In genomic region chr15:103293375-103293774, GRCm38 (mm10) we compare ENCODE assay signal across 21 mouse cellular contexts. TPM values are rescaled to one million over a fixed set of nuclear protein-coding genes. Genes with fewer than 3 reads are reported as not detected.
A peak's percentile ranks its signal among the peaks of the same experiment; 100 is the strongest.
DNase-seq lines count a peak whose midpoint lies in the region; ATAC-seq and TF ChIP-seq lines count a peak whose summit lies in the region.
"Had no signal": no experiment of that assay in that cellular context is flagged by ENCODE, and none has a peak within 500 bp of the region (broad histone marks: within the 10 kb centered on the region; RNA-seq: fewer than 3 reads in every experiment).

No protein-coding gene starts in this region.

- no peak overlapping the region for H3K9ac ChIP-seq in forebrain, postnatal 0 days
- no peak overlapping the region for H3K9ac ChIP-seq in forebrain, embryonic 13.5 days
- no peak overlapping the region for H3K9ac ChIP-seq in liver, postnatal 0 days (replicated peaks)
- H3K9ac ChIP-seq in stomach, postnatal 0 days (ENCODE audit: low read length): no peak overlapping the region
- H3K9ac ChIP-seq: hindbrain, embryonic 13.5 days; lung, embryonic 15.5 days; neural tube, embryonic 13.5 days had no signal

- no peak overlapping the region for H3K4me3 ChIP-seq in forebrain, postnatal 0 days (ENCODE audit: low read depth, low read length)
- H3K4me3 ChIP-seq in forebrain, embryonic 13.5 days: no peak overlapping the region
- no peak overlapping the region for H3K4me3 ChIP-seq in liver, postnatal 0 days (ENCODE audit: low read depth, low read length)
- no peak overlapping the region for H3K4me3 ChIP-seq in stomach, postnatal 0 days (ENCODE audit: low read depth, low read length)
- no peak overlapping the region for H3K4me3 ChIP-seq in heart, embryonic 10.5 days
- H3K4me3 ChIP-seq: hindbrain, embryonic 13.5 days; lung, embryonic 15.5 days; neural tube, embryonic 13.5 days had no signal

- H3K36me3 ChIP-seq in forebrain, postnatal 0 days (ENCODE audit: insufficient read depth): peaks cover 52% of the 10 kb centered on the region
- peaks cover 60% of the 10 kb centered on the region for H3K36me3 ChIP-seq in forebrain, embryonic 13.5 days (ENCODE audit: poor library complexity, severe bottlenecking)
- H3K36me3 ChIP-seq in liver, postnatal 0 days (replicated peaks; ENCODE audit: insufficient read depth, low read length): peaks cover 68% of the 10 kb centered on the region
- H3K36me3 ChIP-seq in stomach, postnatal 0 days (ENCODE audit: control insufficient read depth, insufficient read depth, low read length): peaks cover 9% of the 10 kb centered on the region
- peaks cover 82% of the 10 kb centered on the region for H3K36me3 ChIP-seq in heart, embryonic 10.5 days

- H3K27me3 ChIP-seq in forebrain, postnatal 0 days (ENCODE audit: insufficient read depth, low read length): no peaks in the 10 kb centered on the region
- no peaks in the 10 kb centered on the region for H3K27me3 ChIP-seq in forebrain, embryonic 13.5 days
- H3K27me3 ChIP-seq in liver, postnatal 0 days (ENCODE audit: insufficient read depth, low read length): no peaks in the 10 kb centered on the region
- no peaks in the 10 kb centered on the region for H3K27me3 ChIP-seq in stomach, postnatal 0 days (ENCODE audit: control insufficient read depth, insufficient read depth, low read length)
- H3K27me3 ChIP-seq in heart, embryonic 10.5 days (ENCODE audit: insufficient read depth, poor library complexity, severe bottlenecking): no peaks in the 10 kb centered on the region
- H3K27me3 ChIP-seq: hindbrain, embryonic 13.5 days; lung, embryonic 15.5 days; neural tube, embryonic 13.5 days had no signal

- 93% methylated on average over 2 of the region's 2 CpGs for WGBS in forebrain, postnatal 0 days
- 96% methylated on average over 2 of the region's 2 CpGs for WGBS in forebrain, embryonic 13.5 days
- 93% methylated on average over 2 of the region's 2 CpGs for WGBS in liver, postnatal 0 days (ENCODE audit: insufficient replicate concordance)
- WGBS in stomach, postnatal 0 days: 96% methylated on average over 2 of the region's 2 CpGs
- 93% methylated on average over 2 of the region's 2 CpGs for WGBS in heart, embryonic 10.5 days

- DNase-seq in forebrain, postnatal 0 days: no peak
- no peak for DNase-seq in liver, postnatal 0 days
- DNase-seq in liver: no peak
- peak; percentile 57 for DNase-seq in NIH3T3 (ENCODE audit: low read depth)
- no peak for DNase-seq in stomach, postnatal 0 days (ENCODE audit: low spot score)
- no peak for DNase-seq in heart, embryonic 10.5 days (ENCODE audit: low spot score)
- DNase-seq: cerebellum, postnatal 14 days; gastrocnemius, postnatal 14 days; heart, postnatal 14 days; kidney, adult 18-20 months; kidney, postnatal 36 days; right cerebral cortex, postnatal 14 days; thymus, postnatal 14 days had no signal

- peak; percentile 24; the same call in 1 of the 2 replicates for TF ChIP-seq CTCF in forebrain, postnatal 0 days (IDR thresholded peaks at IDR 0.05; ENCODE audit: low read depth)
- TF ChIP-seq CTCF in liver, postnatal 0 days (IDR thresholded peaks at IDR 0.05; ENCODE audit: low read depth): peak; percentile 49
- peak; percentile 41 for TF ChIP-seq CTCF in stomach, postnatal 0 days (IDR thresholded peaks at IDR 0.05; ENCODE audit: low read depth)

- H3K4me1 ChIP-seq in forebrain, postnatal 0 days (ENCODE audit: insufficient read depth): no peaks in the 10 kb centered on the region
- H3K4me1 ChIP-seq in forebrain, embryonic 13.5 days: peaks cover 40% of the 10 kb centered on the region
- no peaks in the 10 kb centered on the region for H3K4me1 ChIP-seq in liver, postnatal 0 days (ENCODE audit: insufficient read depth)
- H3K4me1 ChIP-seq in stomach, postnatal 0 days (replicated peaks; ENCODE audit: control insufficient read depth, insufficient read depth): no peaks in the 10 kb centered on the region
- H3K4me1 ChIP-seq in heart, embryonic 10.5 days: peaks cover 16% of the 10 kb centered on the region

- TF ChIP-seq EP300 in liver, postnatal 0 days (IDR thresholded peaks at IDR 0.05; ENCODE audit: low read depth): no peak
- TF ChIP-seq EP300 in stomach, postnatal 0 days (optimal IDR thresholded peaks at IDR 0.05): no peak

- no peak for ATAC-seq in forebrain, postnatal 0 days
- ATAC-seq in forebrain, embryonic 13.5 days: no peak
- no peak for ATAC-seq in liver, postnatal 0 days
- ATAC-seq in stomach, postnatal 0 days (ENCODE audit: low FRiP score, low TSS enrichment): no peak
- no peak for ATAC-seq in monocyte, adult 5-6 weeks (replicated peaks; ENCODE audit: insufficient number of reproducible peaks, low FRiP score, low TSS enrichment, poor library complexity, severe bottlenecking)

- H3K27ac ChIP-seq in forebrain, postnatal 0 days (ENCODE audit: low read depth, low read length): no peak overlapping the region
- no peak overlapping the region for H3K27ac ChIP-seq in forebrain, embryonic 13.5 days
- no peak overlapping the region for H3K27ac ChIP-seq in liver, postnatal 0 days (ENCODE audit: low read depth)
- H3K27ac ChIP-seq in stomach, postnatal 0 days (replicated peaks): no peak overlapping the region
- H3K27ac ChIP-seq in heart, embryonic 10.5 days: no peak overlapping the region
- H3K27ac ChIP-seq: lung, embryonic 15.5 days had no signal

- no peak overlapping the region for H3K4me2 ChIP-seq in forebrain, postnatal 0 days (ENCODE audit: low read depth)
- H3K4me2 ChIP-seq in forebrain, embryonic 13.5 days: no peak overlapping the region
- no peak overlapping the region for H3K4me2 ChIP-seq in liver, postnatal 0 days (ENCODE audit: low read depth, low read length)
- H3K4me2 ChIP-seq in stomach, postnatal 0 days (replicated peaks; ENCODE audit: low read depth): no peak overlapping the region
- H3K4me2 ChIP-seq: heart, embryonic 11.5 days; hindbrain, embryonic 13.5 days; lung, embryonic 15.5 days; neural tube, embryonic 13.5 days had no signal

- H3K9me3 ChIP-seq in forebrain, postnatal 0 days (ENCODE audit: low read length): no peaks in the 10 kb centered on the region
- H3K9me3 ChIP-seq in forebrain, embryonic 13.5 days (replicated peaks): no peaks in the 10 kb centered on the region
- H3K9me3 ChIP-seq in liver, postnatal 0 days (ENCODE audit: low read length): no peaks in the 10 kb centered on the region
- H3K9me3 ChIP-seq in stomach, postnatal 0 days (ENCODE audit: control insufficient read depth, low read length): no peaks in the 10 kb centered on the region
- H3K9me3 ChIP-seq in heart, embryonic 10.5 days: no peaks in the 10 kb centered on the region
- H3K9me3 ChIP-seq: hindbrain, embryonic 13.5 days; lung, embryonic 15.5 days; neural tube, embryonic 13.5 days had no signal

RNA-seq across cellular contexts. Expression of gene Gpr84, which starts 17.0 kb away (rescaled TPM):
- 0.29 and 0.54 TPM in 2 replicates for total RNA-seq in forebrain, postnatal 0 days (2014; rRNA removed)
- polyA plus RNA-seq in forebrain, postnatal 0 days (2015; fragmentation: Nextera tagmentation; extraction: Ambion mirVana): 0.31 and 0.33 TPM in 2 replicates
- 0.30 and 0.41 TPM in 2 replicates for polyA plus RNA-seq in forebrain, embryonic 13.5 days (2015; fragmentation: Nextera tagmentation; extraction: Ambion mirVana)
- polyA plus RNA-seq in liver, postnatal 0 days (2015; fragmentation: Nextera tagmentation; extraction: Ambion mirVana): 1.1 and 1.8 TPM in 2 replicates
- polyA plus RNA-seq in stomach, postnatal 0 days (2015; fragmentation: Nextera tagmentation; extraction: Ambion mirVana): 0.30 and 0.46 TPM in 2 replicates
- total RNA-seq in monocyte, adult 5-6 weeks (2017): 0.53 to 1.2 TPM (median 0.87 TPM) in 3 replicates
- polyA plus RNA-seq in heart, embryonic 10.5 days (2016; fragmentation: Nextera tagmentation; extraction: Ambion mirVana): 0.35 TPM in 1 of 2 replicates, not detected in the other
- total RNA-seq: adrenal gland, adult 2 months; gastrocnemius, postnatal 14 days; heart, postnatal 14 days had no signal

RNA-seq across cellular contexts. Expression of gene Copz1, which starts 20.9 kb away (rescaled TPM):
- total RNA-seq in forebrain, postnatal 0 days (2014; rRNA removed): 120 and 147 TPM in 2 replicates
- polyA plus RNA-seq in forebrain, postnatal 0 days (2015; fragmentation: Nextera tagmentation; extraction: Ambion mirVana): 209 and 217 TPM in 2 replicates
- polyA plus RNA-seq in forebrain, embryonic 13.5 days (2015; fragmentation: Nextera tagmentation; extraction: Ambion mirVana): 219 and 232 TPM in 2 replicates
- polyA plus RNA-seq in liver, postnatal 0 days (2015; fragmentation: Nextera tagmentation; extraction: Ambion mirVana): 110 and 121 TPM in 2 replicates
- polyA plus RNA-seq in stomach, postnatal 0 days (2015; fragmentation: Nextera tagmentation; extraction: Ambion mirVana): 159 and 168 TPM in 2 replicates
- total RNA-seq in monocyte, adult 5-6 weeks (2017): 47.5 to 52.5 TPM (median 50.3 TPM) in 3 replicates
- polyA plus RNA-seq in heart, embryonic 10.5 days (2016; fragmentation: Nextera tagmentation; extraction: Ambion mirVana): 220 and 264 TPM in 2 replicates

RNA-seq across cellular contexts. Expression of gene Nfe2, which starts 35.2 kb away (rescaled TPM):
- total RNA-seq in forebrain, postnatal 0 days (2014; rRNA removed): 0.85 and 1.6 TPM in 2 replicates
- polyA plus RNA-seq in forebrain, postnatal 0 days (2015; fragmentation: Nextera tagmentation; extraction: Ambion mirVana): 0.30 and 0.34 TPM in 2 replicates
- polyA plus RNA-seq in forebrain, embryonic 13.5 days (2015; fragmentation: Nextera tagmentation; extraction: Ambion mirVana): 0.57 and 1.6 TPM in 2 replicates
- polyA plus RNA-seq in liver, postnatal 0 days (2015; fragmentation: Nextera tagmentation; extraction: Ambion mirVana): 85.8 and 89.1 TPM in 2 replicates
- polyA plus RNA-seq in stomach, postnatal 0 days (2015; fragmentation: Nextera tagmentation; extraction: Ambion mirVana): 0.50 and 0.70 TPM in 2 replicates
- 85.2 to 136 TPM (median 112 TPM) in 3 replicates for total RNA-seq in monocyte, adult 5-6 weeks (2017)
- polyA plus RNA-seq in heart, embryonic 10.5 days (2016; fragmentation: Nextera tagmentation; extraction: Ambion mirVana): 15.2 and 19.4 TPM in 2 replicates
- total RNA-seq: gastrocnemius, postnatal 14 days; left cerebral cortex, postnatal 10 days had no signal

RNA-seq across cellular contexts. Expression of gene Zfp385a, which starts 46.5 kb away (rescaled TPM):
- 11.6 and 13.0 TPM in 2 replicates for total RNA-seq in forebrain, postnatal 0 days (2014; rRNA removed)
- 20.5 and 21.3 TPM in 2 replicates for polyA plus RNA-seq in forebrain, postnatal 0 days (2015; fragmentation: Nextera tagmentation; extraction: Ambion mirVana)
- polyA plus RNA-seq in forebrain, embryonic 13.5 days (2015; fragmentation: Nextera tagmentation; extraction: Ambion mirVana): 11.3 and 12.0 TPM in 2 replicates
- polyA plus RNA-seq in liver, postnatal 0 days (2015; fragmentation: Nextera tagmentation; extraction: Ambion mirVana): 10.1 TPM in 2 replicates
- 6.0 and 7.4 TPM in 2 replicates for polyA plus RNA-seq in stomach, postnatal 0 days (2015; fragmentation: Nextera tagmentation; extraction: Ambion mirVana)
- 0.85 to 3.7 TPM (median 1.7 TPM) in 3 replicates for total RNA-seq in monocyte, adult 5-6 weeks (2017)
- 8.9 and 15.8 TPM in 2 replicates for polyA plus RNA-seq in heart, embryonic 10.5 days (2016; fragmentation: Nextera tagmentation; extraction: Ambion mirVana)

RNA-seq across cellular contexts. Expression of gene Hnrnpa1, which starts 53.1 kb away (rescaled TPM):
- total RNA-seq in forebrain, postnatal 0 days (2014; rRNA removed): 205 and 270 TPM in 2 replicates
- 653 and 670 TPM in 2 replicates for polyA plus RNA-seq in forebrain, postnatal 0 days (2015; fragmentation: Nextera tagmentation; extraction: Ambion mirVana)
- polyA plus RNA-seq in forebrain, embryonic 13.5 days (2015; fragmentation: Nextera tagmentation; extraction: Ambion mirVana): 1,312 and 1,385 TPM in 2 replicates
- polyA plus RNA-seq in liver, postnatal 0 days (2015; fragmentation: Nextera tagmentation; extraction: Ambion mirVana): 126 and 151 TPM in 2 replicates
- 236 and 251 TPM in 2 replicates for polyA plus RNA-seq in stomach, postnatal 0 days (2015; fragmentation: Nextera tagmentation; extraction: Ambion mirVana)
- total RNA-seq in monocyte, adult 5-6 weeks (2017): 482 to 520 TPM (median 483 TPM) in 3 replicates
- 682 and 901 TPM in 2 replicates for polyA plus RNA-seq in heart, embryonic 10.5 days (2016; fragmentation: Nextera tagmentation; extraction: Ambion mirVana)
